Comparison of ENCODE assay signal across 11 mouse cellular contexts in the genomic region with DNA sequence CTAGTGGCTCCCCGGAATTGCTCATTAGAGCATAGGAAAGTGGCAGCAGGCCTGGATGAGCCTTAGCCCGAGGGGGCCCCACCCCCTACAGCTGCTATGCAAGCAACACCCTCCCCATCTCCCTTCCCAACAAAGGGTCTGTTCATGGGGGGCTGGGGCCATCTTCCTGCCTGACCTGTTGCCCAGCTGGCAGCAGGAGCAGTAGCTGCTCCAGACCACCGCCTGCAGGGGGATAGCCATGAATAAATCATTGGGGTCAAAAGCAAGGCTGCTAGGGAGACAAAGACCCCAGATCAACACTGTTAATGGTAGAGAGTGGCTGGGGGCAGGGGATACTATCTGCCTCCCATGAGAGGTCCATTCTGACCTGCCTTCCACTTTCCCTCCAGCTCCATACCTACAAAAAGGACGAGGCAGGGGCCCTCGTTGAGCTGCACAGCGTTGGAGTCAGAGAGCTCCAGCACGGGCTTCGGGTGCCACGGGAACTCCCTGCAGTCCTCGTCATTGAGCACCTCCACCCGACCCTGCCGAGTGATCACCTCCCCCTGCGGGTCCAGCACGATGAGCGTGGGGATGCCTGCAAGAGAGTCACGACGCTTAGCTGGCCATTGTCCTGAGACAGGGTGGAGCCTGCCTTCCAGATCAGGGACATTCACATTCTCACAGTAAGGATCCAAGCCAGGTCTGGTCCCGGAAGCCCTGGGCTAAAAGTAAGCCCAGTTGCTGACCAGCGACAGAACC. TPM values are rescaled to one million over a fixed set of nuclear protein-coding genes. Genes with fewer than 3 reads are reported as not detected.
A peak's percentile ranks its signal among the peaks of the same experiment; 100 is the strongest.
DNase-seq lines count a peak whose midpoint lies in the region; ATAC-seq lines count a peak whose summit lies in the region.
"Had no signal": no experiment of that assay in that cellular context is flagged by ENCODE, and none has a peak within 500 bp of the region (broad histone marks: within the 10 kb centered on the region; RNA-seq: fewer than 3 reads in every experiment).

No protein-coding gene starts in this region.

- H3K4me1 ChIP-seq in forebrain, embryonic 13.5 days: peaks cover 58% of the 10 kb centered on the region
- peaks cover 70% of the 10 kb centered on the region for H3K4me1 ChIP-seq in midbrain, embryonic 11.5 days (ENCODE audit: control insufficient read depth, insufficient read depth, low read length)

- H3K9ac ChIP-seq in forebrain, embryonic 13.5 days: peak overlapping the region; percentile 39; the same call in 1 of the 2 replicates
- peak overlapping the region; percentile 61 for H3K9ac ChIP-seq in midbrain, embryonic 11.5 days (ENCODE audit: low read length)

- 11% methylated on average over 19 of the region's 19 CpGs for WGBS in forebrain, embryonic 13.5 days
- WGBS in midbrain, embryonic 11.5 days: 10% methylated on average over 19 of the region's 19 CpGs

- no peak overlapping the region for H3K4me3 ChIP-seq in forebrain, embryonic 13.5 days
- no peak overlapping the region for H3K4me3 ChIP-seq in midbrain, embryonic 11.5 days (ENCODE audit: low read depth, low read length)

- H3K36me3 ChIP-seq in forebrain, embryonic 13.5 days (ENCODE audit: poor library complexity, severe bottlenecking): peaks cover 9% of the 10 kb centered on the region; the same call in 1 of the 2 replicates
- H3K36me3 ChIP-seq in midbrain, embryonic 11.5 days (ENCODE audit: control insufficient read depth, insufficient read depth, low read length): no peaks in the 10 kb centered on the region

- no peak for ATAC-seq in forebrain, embryonic 13.5 days
- ATAC-seq in midbrain, embryonic 11.5 days (ENCODE audit: low FRiP score): peak; percentile 76

- H3K9me3 ChIP-seq in forebrain, embryonic 13.5 days (replicated peaks): no peaks in the 10 kb centered on the region
- H3K9me3 ChIP-seq in midbrain, embryonic 11.5 days (ENCODE audit: control insufficient read depth, low read length): no peaks in the 10 kb centered on the region

- H3K27me3 ChIP-seq in forebrain, embryonic 13.5 days: peaks cover 8% of the 10 kb centered on the region; the same call in 1 of the 2 replicates
- no peaks in the 10 kb centered on the region for H3K27me3 ChIP-seq in midbrain, embryonic 11.5 days (ENCODE audit: control insufficient read depth, insufficient read depth, low read length)

- H3K27ac ChIP-seq in forebrain, embryonic 13.5 days: peak overlapping the region; percentile 19; the same call in 1 of the 2 replicates
- peak overlapping the region; percentile 84 for H3K27ac ChIP-seq in midbrain, embryonic 11.5 days (ENCODE audit: low read depth, low read length)

- peak overlapping the region; percentile 7; the same call in 1 of the 2 replicates for H3K4me2 ChIP-seq in forebrain, embryonic 13.5 days
- H3K4me2 ChIP-seq in midbrain, embryonic 11.5 days: peak overlapping the region; percentile 25

- DNase-seq in adrenal gland, postnatal 14 days: peak; percentile 25
- no peak for DNase-seq in adrenal gland, adult 8-10 months
- DNase-seq in ES-CJ7 (ENCODE audit: low read depth, low spot score): peak; percentile 67
- peak; percentile 94 for DNase-seq in midbrain, embryonic 11.5 days (ENCODE audit: low spot score, missing footprints)
- no peak for DNase-seq in kidney, postnatal 14 days
- no peak for DNase-seq in thymus, postnatal 36 days
- no peak for DNase-seq in gastrocnemius, adult 8-10 months (ENCODE audit: low spot score in 2 of 2)
- DNase-seq: lung, adult 2 months had no signal

RNA-seq across cellular contexts. Expression of a gene that starts 19.3 kb away (rescaled TPM):
- 75.2 and 79.0 TPM in 2 replicates for total RNA-seq in adrenal gland, postnatal 14 days (2021)
- total RNA-seq in adrenal gland, adult 8-10 months (2022): 100 to 1,000 TPM in 1 of 4 experiments, 10 to 100 TPM in 3; 89.4 to 107 (median 93.5) TPM
- 129 and 133 TPM in 2 replicates for polyA plus RNA-seq in forebrain, embryonic 13.5 days (2015; fragmentation: Nextera tagmentation; extraction: Ambion mirVana)
- polyA plus RNA-seq in midbrain, embryonic 11.5 days (2014; fragmentation: Nextera tagmentation; extraction: Ambion mirVana): 131 and 138 TPM in 2 replicates
- total RNA-seq in gastrocnemius, adult 8-10 months (2022): 10 to 100 TPM; 22.0 to 24.5 (median 22.7) TPM

RNA-seq across cellular contexts. Expression of a gene that starts 19.3 kb away (rescaled TPM):
- 23.8 and 25.0 TPM in 2 replicates for total RNA-seq in adrenal gland, postnatal 14 days (2021)
- 10 to 100 TPM; 18.3 to 23.6 (median 20.1) TPM for total RNA-seq in adrenal gland, adult 8-10 months (2022)
- 20.4 and 23.8 TPM in 2 replicates for polyA plus RNA-seq in forebrain, embryonic 13.5 days (2015; fragmentation: Nextera tagmentation; extraction: Ambion mirVana)
- polyA plus RNA-seq in midbrain, embryonic 11.5 days (2014; fragmentation: Nextera tagmentation; extraction: Ambion mirVana): 19.5 and 20.1 TPM in 2 replicates
- 10 to 100 TPM; 12.8 to 14.7 (median 13.1) TPM for total RNA-seq in gastrocnemius, adult 8-10 months (2022)

RNA-seq across cellular contexts. Expression of a gene that starts 45.3 kb away (rescaled TPM):
- total RNA-seq in adrenal gland, postnatal 14 days (2021): 6.0 and 7.1 TPM in 2 replicates
- 10 to 100 TPM in 3 of 4 experiments, 1 to 10 TPM in 1; 8.9 to 13.9 (median 10.9) TPM for total RNA-seq in adrenal gland, adult 8-10 months (2022)
- polyA plus RNA-seq in forebrain, embryonic 13.5 days (2015; fragmentation: Nextera tagmentation; extraction: Ambion mirVana): 18.3 and 29.0 TPM in 2 replicates
- 31.1 and 42.8 TPM in 2 replicates for polyA plus RNA-seq in midbrain, embryonic 11.5 days (2014; fragmentation: Nextera tagmentation; extraction: Ambion mirVana)
- 1 to 10 TPM; 2.0 to 4.3 (median 3.6) TPM for total RNA-seq in gastrocnemius, adult 8-10 months (2022)

RNA-seq across cellular contexts. Expression of a gene that starts 45.4 kb away (rescaled TPM):
- 1.3 TPM in 1 of 2 replicates, not detected in the other for total RNA-seq in adrenal gland, postnatal 14 days (2021)
- under 1 TPM in 1 of 4 experiments, not detected in 3; 0.46 TPM for total RNA-seq in adrenal gland, adult 8-10 months (2022)
- 0.89 TPM in 1 of 2 replicates, not detected in the other for polyA plus RNA-seq in forebrain, embryonic 13.5 days (2015; fragmentation: Nextera tagmentation; extraction: Ambion mirVana)
- polyA plus RNA-seq in midbrain, embryonic 11.5 days (2014; fragmentation: Nextera tagmentation; extraction: Ambion mirVana): 0.34 and 0.40 TPM in 2 replicates
- not detected for total RNA-seq in gastrocnemius, adult 8-10 months (2022)
- total RNA-seq: gastrocnemius, adult 18-20 months; neutrophil, adult 5-6 weeks had no signal

Comparison
In these comparisons a context has a peak if more than half of its experiments do, and no peak if none do; other contexts are left out.
1. DNase-seq: peak in adrenal gland, postnatal 14 days (single experiment), ES-CJ7 (single experiment) and midbrain, embryonic 11.5 days (single experiment); none in adrenal gland, adult 8-10 months (single experiment), kidney, postnatal 14 days (single experiment), thymus, postnatal 36 days (0 of 2) and gastrocnemius, adult 8-10 months (0 of 2).